Mouse (Mus musculus): Measurements from ENCODE around the gene Lsmem1. TPM values are rescaled to one million over a fixed set of nuclear protein-coding genes. Genes with fewer than 3 reads are reported as not detected.

Lsmem1 gene
- polyA plus RNA-seq (2016; fragmentation: Nextera tagmentation; extraction: Ambion mirVana): 0.09 and 0.15 TPM in 2 replicates

GRCm38 (mm10) chr12:40199302-40199701 is at the start of gene Lsmem1:
Gene Lsmem1, minus strand, starts transcription at chr12:40199490.
- Histone ChIP-seq H3K4me3 (no peak within 1 kb of the TSS), H3K27ac (no peak within 1 kb of the TSS), H3K9ac (no peak within 1 kb of the TSS), H3K27me3 (replicated peaks) (no peaks in the 10 kb centered on the region), H3K9me3 (no peaks in the 10 kb centered on the region), H3K4me2 (replicated peaks) (no peak within 1 kb of the TSS), H3K36me3 (peaks cover 19% of the 10 kb centered on the region), H3K4me1 (no peaks in the 10 kb centered on the region)
- WGBS: 82% methylated on average over 8 of the region's 8 CpGs
- ATAC-seq (ENCODE audit: low FRiP score, low read depth): no peak

- no peak for ATAC-seq (ENCODE audit: low FRiP score, low read depth)
- Histone ChIP-seq H3K36me3 (no peaks in the 10 kb centered on the region), H3K9me3 (no peaks in the 10 kb centered on the region), H3K9ac (no peak within 1 kb of the TSS), H3K4me3 (no peak within 1 kb of the TSS), H3K27me3 (replicated peaks) (no peaks in the 10 kb centered on the region), H3K27ac (no peak within 1 kb of the TSS), H3K4me1 (peaks cover 6% of the 10 kb centered on the region; the same call in 1 of the 2 replicates), H3K4me2 (replicated peaks) (no peak within 1 kb of the TSS)
- 73% methylated on average over 5 of the region's 5 CpGs for WGBS
Measured at GRCm38 (mm10) chr12:40248454-40249180, 49.3 kb upstream of the Lsmem1 start, which contains the start of gene Ifrd1. Gene Ifrd1, minus strand, starts transcription at chr12:40248504.

GRCm38 (mm10) chr12:40247976-40248375 is 48.7 kb upstream of the Lsmem1 start:
- Histone ChIP-seq H3K4me2 (replicated peaks) (no peak overlapping the region), H3K36me3 (no peaks in the 10 kb centered on the region), H3K4me3 (no peak overlapping the region), H3K27me3 (replicated peaks) (no peaks in the 10 kb centered on the region), H3K4me1 (peaks cover 8% of the 10 kb centered on the region; the same call in 1 of the 2 replicates), H3K9me3 (no peaks in the 10 kb centered on the region), H3K9ac (no peak overlapping the region), H3K27ac (no peak overlapping the region)
- no peak for ATAC-seq (ENCODE audit: low FRiP score, low read depth)
- 81% methylated on average over 6 of the region's 6 CpGs for WGBS

GRCm38 (mm10) chr12:40247384-40247783 is 48.1 kb upstream of the Lsmem1 start:
- Histone ChIP-seq H3K27ac (no peak overlapping the region), H3K4me2 (replicated peaks) (no peak overlapping the region), H3K27me3 (replicated peaks) (no peaks in the 10 kb centered on the region), H3K9ac (no peak overlapping the region), H3K4me1 (peaks cover 8% of the 10 kb centered on the region; the same call in 1 of the 2 replicates), H3K4me3 (no peak overlapping the region), H3K36me3 (no peaks in the 10 kb centered on the region), H3K9me3 (no peaks in the 10 kb centered on the region)
- ATAC-seq (ENCODE audit: low FRiP score, low read depth): no peak
- WGBS: 80% methylated on average over 4 of the region's 4 CpGs

GRCm38 (mm10) chr12:40245434-40245970 is 46.2 kb upstream of the Lsmem1 start:
- H3K4me3 ChIP-seq: no peak overlapping the region
- no peaks in the 10 kb centered on the region for H3K9me3 ChIP-seq
- 88% methylated on average over 7 of the region's 7 CpGs for WGBS
- H3K9ac ChIP-seq: no peak overlapping the region
- no peak for ATAC-seq (ENCODE audit: low FRiP score, low read depth)
- H3K4me2 ChIP-seq (replicated peaks): no peak overlapping the region
- no peak overlapping the region for H3K27ac ChIP-seq
- H3K36me3 ChIP-seq: no peaks in the 10 kb centered on the region
- no peaks in the 10 kb centered on the region for H3K27me3 ChIP-seq (replicated peaks)
- peaks cover 8% of the 10 kb centered on the region; the same call in 1 of the 2 replicates for H3K4me1 ChIP-seq

- 91% methylated on average over 5 of the region's 5 CpGs for WGBS
Measured at GRCm38 (mm10) chr12:40244926-40245325, 45.6 kb upstream of the Lsmem1 start.

GRCm38 (mm10) chr12:40243821-40244221 is 44.5 kb upstream of the Lsmem1 start:
- Histone ChIP-seq H3K9me3 (no peaks in the 10 kb centered on the region), H3K4me2 (replicated peaks) (no peak overlapping the region), H3K4me3 (no peak overlapping the region), H3K27ac (no peak overlapping the region), H3K36me3 (no peaks in the 10 kb centered on the region), H3K4me1 (peaks cover 8% of the 10 kb centered on the region; the same call in 1 of the 2 replicates), H3K9ac (no peak overlapping the region), H3K27me3 (replicated peaks) (no peaks in the 10 kb centered on the region)
- ATAC-seq (ENCODE audit: low FRiP score, low read depth): peak; percentile 59; the same call in 1 of the 2 replicates
- WGBS: 51% methylated on average over 11 of the region's 11 CpGs

More at GRCm38 (mm10) chr12:40244926-40245325, 45.6 kb upstream of the Lsmem1 start:
- no peak for ATAC-seq (ENCODE audit: low FRiP score, low read depth)
- Histone ChIP-seq H3K9ac (no peak overlapping the region), H3K4me2 (replicated peaks) (no peak overlapping the region), H3K4me3 (no peak overlapping the region), H3K9me3 (no peaks in the 10 kb centered on the region), H3K27ac (no peak overlapping the region), H3K36me3 (no peaks in the 10 kb centered on the region), H3K27me3 (replicated peaks) (no peaks in the 10 kb centered on the region), H3K4me1 (peaks cover 8% of the 10 kb centered on the region; the same call in 1 of the 2 replicates)

- WGBS: 62% methylated on average over 4 of the region's 4 CpGs
- no peaks in the 10 kb centered on the region for H3K36me3 ChIP-seq
- no peak overlapping the region for H3K4me3 ChIP-seq
- H3K9me3 ChIP-seq: no peaks in the 10 kb centered on the region
- H3K27ac ChIP-seq: no peak overlapping the region
- 0 out of 2 replicates have a peak, but pooled peaks have one; percentile 15 for ATAC-seq (ENCODE audit: low FRiP score, low read depth)
- H3K4me1 ChIP-seq: peaks cover 8% of the 10 kb centered on the region; the same call in 1 of the 2 replicates
- H3K4me2 ChIP-seq (replicated peaks): no peak overlapping the region
- H3K27me3 ChIP-seq (replicated peaks): no peaks in the 10 kb centered on the region
- no peak overlapping the region for H3K9ac ChIP-seq
Measured at GRCm38 (mm10) chr12:40243241-40243640, 44.0 kb upstream of the Lsmem1 start.

GRCm38 (mm10) chr12:40239161-40239560 is 39.9 kb upstream of the Lsmem1 start:
- WGBS: 92% methylated on average over 7 of the region's 7 CpGs
- ATAC-seq (ENCODE audit: low FRiP score, low read depth): no peak
- no peak overlapping the region for H3K4me3 ChIP-seq

GRCm38 (mm10) chr12:40232231-40232630 is 32.9 kb upstream of the Lsmem1 start:
- WGBS: 91% methylated on average over 1 of the region's 1 CpGs
- Histone ChIP-seq H3K9me3 (no peaks in the 10 kb centered on the region), H3K4me1 (no peaks in the 10 kb centered on the region), H3K9ac (no peak overlapping the region), H3K4me2 (replicated peaks) (no peak overlapping the region), H3K27ac (no peak overlapping the region), H3K27me3 (replicated peaks) (no peaks in the 10 kb centered on the region), H3K36me3 (no peaks in the 10 kb centered on the region), H3K4me3 (no peak overlapping the region)
- ATAC-seq (ENCODE audit: low FRiP score, low read depth): no peak

More at GRCm38 (mm10) chr12:40239161-40239560, 39.9 kb upstream of the Lsmem1 start:
- Histone ChIP-seq H3K4me1 (peaks cover 7% of the 10 kb centered on the region; the same call in 1 of the 2 replicates), H3K9ac (no peak overlapping the region), H3K27me3 (replicated peaks) (no peaks in the 10 kb centered on the region), H3K36me3 (no peaks in the 10 kb centered on the region), H3K4me2 (replicated peaks) (no peak overlapping the region), H3K27ac (no peak overlapping the region), H3K9me3 (no peaks in the 10 kb centered on the region)

GRCm38 (mm10) chr12:40231632-40232031 is 32.3 kb upstream of the Lsmem1 start:
- Histone ChIP-seq H3K4me1 (no peaks in the 10 kb centered on the region), H3K4me3 (no peak overlapping the region), H3K36me3 (no peaks in the 10 kb centered on the region), H3K27me3 (replicated peaks) (no peaks in the 10 kb centered on the region), H3K9me3 (no peaks in the 10 kb centered on the region), H3K9ac (no peak overlapping the region), H3K4me2 (replicated peaks) (no peak overlapping the region), H3K27ac (no peak overlapping the region)
- WGBS: 93% methylated on average over 2 of the region's 2 CpGs
- ATAC-seq (ENCODE audit: low FRiP score, low read depth): no peak

GRCm38 (mm10) chr12:40224171-40224880 is 25.0 kb upstream of the Lsmem1 start:
- Histone ChIP-seq H3K9ac (no peak overlapping the region), H3K4me1 (peaks cover 18% of the 10 kb centered on the region), H3K27ac (no peak overlapping the region), H3K36me3 (no peaks in the 10 kb centered on the region), H3K4me2 (replicated peaks) (no peak overlapping the region), H3K9me3 (no peaks in the 10 kb centered on the region), H3K4me3 (no peak overlapping the region), H3K27me3 (replicated peaks) (no peaks in the 10 kb centered on the region)
- 94% methylated on average over 9 of the region's 9 CpGs for WGBS
- no peak for ATAC-seq (ENCODE audit: low FRiP score, low read depth)
